Mouse (Mus musculus): ENCODE measurements around the gene Ucp2. TPM values are rescaled to one million over a fixed set of nuclear protein-coding genes. Genes with fewer than 3 reads are reported as not detected.
A peak's percentile ranks its signal among the peaks of the same experiment; 100 is the strongest.
"Not testable (repeated sequence)": the region's sequence is repeated elsewhere in the genome, so short reads cannot be mapped to it uniquely, and the experiment has no call there.

Gene Ucp2
- polyA plus RNA-seq, 1 experiment from 2014 or later = 351 TPM

DNA sequence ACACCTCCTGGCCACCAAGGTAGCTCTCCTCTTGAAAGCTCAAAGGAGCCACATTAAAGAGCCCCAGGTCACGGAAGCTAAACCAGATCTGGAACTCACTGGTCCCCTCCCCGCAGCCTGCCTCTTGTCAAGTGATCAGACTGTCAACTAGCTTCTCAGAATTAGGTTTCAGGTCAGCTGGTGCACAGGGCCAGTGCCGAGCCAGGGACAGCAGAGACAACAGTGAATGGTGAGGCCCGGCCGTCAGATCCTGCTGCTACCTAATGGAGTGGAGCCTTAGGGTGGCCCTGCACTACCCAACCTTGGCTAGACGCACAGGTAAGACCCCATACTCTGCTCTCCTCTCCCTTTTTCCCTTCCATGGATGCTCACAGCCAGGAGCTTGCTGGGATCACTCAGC is 20.4 kb upstream of the Ucp2 start, which contains the start of gene Ucp3:
Gene Ucp3 (plus strand): TSS at position 214 of the 400 bp plus-strand sequence.
- Histone ChIP-seq H3K36me3 (ENCODE audit: control insufficient read depth, insufficient read depth, low read length) (peaks cover 4% of the 10 kb centered on the region; the same call in 1 of the 2 replicates), H3K27ac (ENCODE audit: low read length) (no peak within 1 kb of the TSS), H3K4me2 (ENCODE audit: low read depth, low read length) (no peak within 1 kb of the TSS), H3K27me3 (ENCODE audit: control insufficient read depth, insufficient read depth, low read length) (no peaks in the 10 kb centered on the region), H3K9ac (ENCODE audit: low read length) (no peak within 1 kb of the TSS), H3K9me3 (replicated peaks; ENCODE audit: control insufficient read depth, low read length) (no peaks in the 10 kb centered on the region), H3K4me1 (ENCODE audit: control insufficient read depth, insufficient read depth, low read length) (peaks cover 4% of the 10 kb centered on the region), H3K4me3 (replicated peaks; ENCODE audit: low read length) (no peak within 1 kb of the TSS)
- no peak for ATAC-seq (ENCODE audit: insufficient read depth, low FRiP score)
- WGBS = 79% methylated on average over 6 of the region's 6 CpGs

DNA sequence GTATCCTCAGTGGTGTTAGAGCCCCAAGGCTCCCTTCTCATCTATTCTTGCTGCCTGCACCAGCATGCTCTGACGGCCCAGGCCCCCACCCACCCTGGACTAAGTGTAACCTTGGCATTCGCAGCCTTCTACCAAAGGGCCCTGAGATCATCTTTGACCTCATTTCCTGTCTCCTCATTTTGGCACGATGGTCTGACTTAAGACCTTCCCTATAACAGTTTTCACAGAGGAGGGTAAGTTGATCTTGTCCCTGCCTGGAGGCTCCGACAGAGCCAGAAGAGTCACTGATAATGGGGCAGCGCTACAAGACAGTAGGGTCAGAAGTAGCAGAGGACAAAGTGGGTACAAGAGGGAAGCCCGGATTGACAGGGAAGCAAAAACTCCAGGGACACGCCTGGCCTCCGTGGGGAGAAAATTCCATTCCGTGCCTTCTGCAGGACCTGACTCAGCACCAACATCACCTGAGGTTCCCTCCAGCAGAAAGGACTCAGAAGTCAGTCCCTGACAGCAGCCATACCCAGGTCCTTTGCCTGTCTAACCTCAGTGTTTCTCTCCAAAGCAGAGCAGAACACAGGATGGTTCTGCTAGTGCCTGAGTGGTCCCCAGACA is 19.2 kb upstream of the Ucp2 start:
- ATAC-seq (ENCODE audit: insufficient read depth, low FRiP score) = no peak
- H3K9me3 ChIP-seq (replicated peaks; ENCODE audit: control insufficient read depth, low read length) = no peaks in the 10 kb centered on the region
- WGBS = 78% methylated on average over 9 of the region's 9 CpGs
- H3K9ac ChIP-seq (ENCODE audit: low read length) = no peak overlapping the region
- peaks cover 4% of the 10 kb centered on the region; the same call in 1 of the 2 replicates for H3K36me3 ChIP-seq (ENCODE audit: control insufficient read depth, insufficient read depth, low read length)
- H3K4me1 ChIP-seq (ENCODE audit: control insufficient read depth, insufficient read depth, low read length) = peaks cover 4% of the 10 kb centered on the region
- no peak overlapping the region for H3K4me3 ChIP-seq (replicated peaks; ENCODE audit: low read length)
- no peak overlapping the region for H3K27ac ChIP-seq (ENCODE audit: low read length)
- no peak overlapping the region for H3K4me2 ChIP-seq (ENCODE audit: low read depth, low read length)
- no peaks in the 10 kb centered on the region for H3K27me3 ChIP-seq (ENCODE audit: control insufficient read depth, insufficient read depth, low read length)

DNA sequence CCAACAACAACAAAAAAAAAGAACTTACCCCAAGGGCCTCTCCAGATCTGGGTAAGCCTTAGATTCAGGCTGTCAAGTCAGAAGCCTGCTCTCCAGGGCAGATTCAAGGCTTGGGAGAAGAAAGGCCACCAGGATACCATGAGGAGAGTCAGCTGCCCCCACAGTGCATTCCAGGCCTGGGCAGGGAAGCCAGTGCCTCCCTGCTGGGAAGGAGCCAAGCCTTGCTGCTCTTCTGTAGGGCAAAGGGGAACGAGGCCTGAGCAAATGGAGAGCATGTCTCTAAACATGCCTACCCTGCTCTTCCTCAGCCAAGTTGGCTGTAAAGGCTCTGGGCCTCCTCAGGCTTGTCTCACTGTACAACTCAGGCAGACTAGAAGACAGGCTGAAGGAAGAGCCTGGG is 18.5 kb upstream of the Ucp2 start:
- H3K4me3 ChIP-seq (replicated peaks; ENCODE audit: low read length) = no peak overlapping the region
- H3K9me3 ChIP-seq (replicated peaks; ENCODE audit: control insufficient read depth, low read length) = no peaks in the 10 kb centered on the region
- peak overlapping the region; percentile 30; the same call in 1 of the 2 replicates for H3K27ac ChIP-seq (ENCODE audit: low read length)
- no peak overlapping the region for H3K4me2 ChIP-seq (ENCODE audit: low read depth, low read length)
- no peaks in the 10 kb centered on the region for H3K27me3 ChIP-seq (ENCODE audit: control insufficient read depth, insufficient read depth, low read length)
- H3K36me3 ChIP-seq (ENCODE audit: control insufficient read depth, insufficient read depth, low read length) = peaks cover under 1% of the 10 kb centered on the region; the same call in 1 of the 2 replicates
- peak; percentile 66; the same call in 1 of the 2 replicates for ATAC-seq (ENCODE audit: insufficient read depth, low FRiP score)
- WGBS = 45% methylated on average over 1 of the region's 1 CpGs
- peaks cover 9% of the 10 kb centered on the region for H3K4me1 ChIP-seq (ENCODE audit: control insufficient read depth, insufficient read depth, low read length)
- no peak overlapping the region for H3K9ac ChIP-seq (ENCODE audit: low read length)

DNA sequence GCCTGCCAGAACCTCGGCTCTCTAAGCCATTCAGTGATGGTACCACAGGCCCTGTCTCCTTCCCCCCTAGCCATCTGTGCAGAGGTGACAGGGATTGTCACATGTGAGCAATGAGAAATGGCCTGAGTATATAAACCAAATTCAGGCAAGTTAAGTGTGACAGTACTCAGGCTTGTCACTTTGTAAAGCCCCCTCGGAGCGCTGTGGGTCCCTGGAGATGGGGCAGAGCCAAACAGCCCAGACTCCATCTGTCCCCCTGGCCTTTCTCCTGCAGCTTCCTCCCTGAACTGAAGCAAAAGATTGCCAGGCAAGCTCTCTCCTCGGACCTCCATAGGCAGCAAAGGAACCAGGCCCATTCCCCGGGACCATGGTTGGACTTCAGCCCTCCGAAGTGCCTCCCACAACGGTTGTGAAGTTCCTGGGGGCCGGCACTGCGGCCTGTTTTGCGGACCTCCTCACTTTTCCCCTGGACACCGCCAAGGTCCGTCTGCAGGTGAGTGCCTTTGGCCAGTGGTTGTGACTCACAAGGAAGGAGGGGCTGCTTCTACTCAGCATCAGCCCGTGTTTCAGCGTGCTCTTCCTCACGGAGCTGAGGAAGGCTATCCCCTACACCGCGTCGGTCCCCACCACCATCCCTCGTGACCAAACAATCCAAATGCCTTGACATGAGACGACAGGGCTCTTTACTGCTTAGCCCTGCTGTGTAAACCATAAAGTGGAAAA is 13.9 kb upstream of the Ucp2 start:
- Histone ChIP-seq H3K4me2 (ENCODE audit: low read depth, low read length) (no peak overlapping the region), H3K27ac (ENCODE audit: low read length) (0 out of 2 replicates have a peak overlapping the region, but pooled peaks have one; percentile 4), H3K9ac (ENCODE audit: low read length) (no peak overlapping the region), H3K4me1 (ENCODE audit: control insufficient read depth, insufficient read depth, low read length) (peaks cover 9% of the 10 kb centered on the region), H3K9me3 (replicated peaks; ENCODE audit: control insufficient read depth, low read length) (no peaks in the 10 kb centered on the region), H3K4me3 (replicated peaks; ENCODE audit: low read length) (no peak overlapping the region), H3K27me3 (ENCODE audit: control insufficient read depth, insufficient read depth, low read length) (no peaks in the 10 kb centered on the region), H3K36me3 (ENCODE audit: control insufficient read depth, insufficient read depth, low read length) (no peaks in the 10 kb centered on the region)
- 73% methylated on average over 20 of the region's 20 CpGs for WGBS
- no peak; the same call in 1 of the 2 replicates for ATAC-seq (ENCODE audit: insufficient read depth, low FRiP score)

DNA sequence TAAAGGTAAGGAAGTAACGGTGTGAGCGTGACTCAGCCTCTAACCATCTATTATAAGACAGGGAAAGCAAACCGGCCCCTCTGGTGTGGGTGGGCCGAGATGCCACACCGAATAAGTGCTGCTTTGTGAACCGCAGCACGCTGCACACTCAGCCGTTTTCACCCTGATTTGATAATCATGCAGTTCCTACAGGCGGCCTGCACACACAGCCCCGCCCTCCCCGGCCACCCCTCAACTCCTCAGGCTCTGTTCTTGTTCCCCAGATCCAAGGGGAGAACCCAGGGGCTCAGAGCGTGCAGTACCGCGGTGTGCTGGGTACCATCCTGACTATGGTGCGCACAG is 13.3 kb upstream of the Ucp2 start:
- Histone ChIP-seq H3K9ac (ENCODE audit: low read length) (no peak overlapping the region), H3K4me2 (ENCODE audit: low read depth, low read length) (no peak overlapping the region), H3K4me1 (ENCODE audit: control insufficient read depth, insufficient read depth, low read length) (peaks cover 7% of the 10 kb centered on the region), H3K27ac (ENCODE audit: low read length) (0 out of 2 replicates have a peak overlapping the region, but pooled peaks have one; percentile 4), H3K36me3 (ENCODE audit: control insufficient read depth, insufficient read depth, low read length) (no peaks in the 10 kb centered on the region), H3K27me3 (ENCODE audit: control insufficient read depth, insufficient read depth, low read length) (no peaks in the 10 kb centered on the region), H3K4me3 (replicated peaks; ENCODE audit: low read length) (no peak overlapping the region), H3K9me3 (replicated peaks; ENCODE audit: control insufficient read depth, low read length) (no peaks in the 10 kb centered on the region)
- WGBS = 62% methylated on average over 15 of the region's 15 CpGs
- ATAC-seq (ENCODE audit: insufficient read depth, low FRiP score) = peak; percentile 57

DNA sequence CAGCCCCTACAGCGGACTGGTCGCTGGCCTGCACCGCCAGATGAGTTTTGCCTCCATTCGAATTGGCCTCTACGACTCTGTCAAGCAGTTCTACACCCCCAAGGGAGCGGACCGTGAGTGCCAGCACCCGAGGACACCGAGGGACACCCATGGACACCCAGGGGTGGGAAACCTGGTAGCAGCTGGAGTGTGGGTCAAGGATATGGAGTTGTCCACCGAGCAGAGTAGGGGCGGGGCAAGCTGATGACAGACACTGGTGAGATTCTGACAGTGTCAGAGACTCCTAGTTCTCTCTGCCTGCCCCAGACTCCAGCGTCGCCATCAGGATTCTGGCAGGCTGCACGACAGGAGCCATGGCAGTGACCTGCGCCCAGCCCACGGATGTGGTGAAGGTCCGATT is 13.0 kb upstream of the Ucp2 start:
- H3K27ac ChIP-seq (ENCODE audit: low read length) = no peak overlapping the region
- peaks cover 4% of the 10 kb centered on the region; the same call in 1 of the 2 replicates for H3K4me1 ChIP-seq (ENCODE audit: control insufficient read depth, insufficient read depth, low read length)
- H3K9me3 ChIP-seq (replicated peaks; ENCODE audit: control insufficient read depth, low read length) = no peaks in the 10 kb centered on the region
- H3K4me2 ChIP-seq (ENCODE audit: low read depth, low read length) = no peak overlapping the region
- no peaks in the 10 kb centered on the region for H3K27me3 ChIP-seq (ENCODE audit: control insufficient read depth, insufficient read depth, low read length)
- peak; percentile 38; the same call in 1 of the 2 replicates for ATAC-seq (ENCODE audit: insufficient read depth, low FRiP score)
- WGBS = 82% methylated on average over 17 of the region's 17 CpGs
- no peak overlapping the region; the same call in 1 of the 2 replicates for H3K9ac ChIP-seq (ENCODE audit: low read length)
- H3K4me3 ChIP-seq (replicated peaks; ENCODE audit: low read length) = no peak overlapping the region
- no peaks in the 10 kb centered on the region for H3K36me3 ChIP-seq (ENCODE audit: control insufficient read depth, insufficient read depth, low read length)

DNA sequence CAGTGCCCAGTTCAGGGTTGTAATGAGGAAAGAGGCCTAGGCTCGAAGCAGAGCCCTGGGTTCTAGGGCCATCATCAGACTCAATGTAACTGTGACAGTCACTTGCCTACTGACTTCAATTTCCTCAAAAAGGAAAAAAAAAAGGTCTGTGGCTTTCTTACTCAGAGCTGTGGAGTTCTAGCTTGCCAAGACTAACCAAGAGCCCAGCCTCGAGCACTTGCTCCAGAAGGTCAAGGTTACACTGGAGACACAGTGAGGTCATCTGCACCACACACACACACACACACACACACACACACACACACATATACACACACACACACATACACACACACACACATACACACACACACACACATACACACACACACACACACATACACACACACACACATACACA is 11.1 kb upstream of the Ucp2 start:
- WGBS = 68% methylated on average over 2 of the region's 2 CpGs
- not testable (repeated sequence) for H3K4me3 ChIP-seq (replicated peaks; ENCODE audit: low read length)

DNA sequence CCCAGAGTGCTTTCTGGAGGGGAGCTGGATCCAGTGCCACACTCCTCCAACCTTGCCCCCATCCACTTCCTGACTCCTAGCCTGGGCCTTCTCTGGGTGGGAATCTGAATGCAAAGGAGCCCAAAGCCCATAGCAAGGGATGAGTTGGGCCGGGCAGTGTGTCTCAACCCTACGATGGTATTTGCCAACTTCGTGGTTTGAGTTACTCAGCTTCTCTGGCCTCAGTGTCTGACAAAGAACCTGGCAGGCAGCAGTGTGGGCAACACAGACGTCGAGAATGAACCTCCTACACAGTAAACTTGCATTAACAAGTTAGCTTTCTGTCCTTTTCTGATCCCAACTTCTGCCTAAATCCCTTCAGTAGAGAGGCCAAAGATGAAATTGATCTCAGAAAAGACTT is 8.6 kb upstream of the Ucp2 start:
- Histone ChIP-seq H3K4me3 (replicated peaks; ENCODE audit: low read length) (no peak overlapping the region), H3K27ac (ENCODE audit: low read length) (no peak overlapping the region), H3K36me3 (ENCODE audit: control insufficient read depth, insufficient read depth, low read length) (no peaks in the 10 kb centered on the region), H3K4me2 (ENCODE audit: low read depth, low read length) (no peak overlapping the region), H3K27me3 (ENCODE audit: control insufficient read depth, insufficient read depth, low read length) (no peaks in the 10 kb centered on the region), H3K9ac (ENCODE audit: low read length) (no peak overlapping the region), H3K4me1 (ENCODE audit: control insufficient read depth, insufficient read depth, low read length) (peaks cover 7% of the 10 kb centered on the region), H3K9me3 (replicated peaks; ENCODE audit: control insufficient read depth, low read length) (no peaks in the 10 kb centered on the region)
- 70% methylated on average over 5 of the region's 5 CpGs for WGBS
- no peak for ATAC-seq (ENCODE audit: insufficient read depth, low FRiP score)

More for the DNA sequence above, 11.1 kb upstream of the Ucp2 start:
- not testable (repeated sequence) for H3K4me2 ChIP-seq (ENCODE audit: low read depth, low read length); H3K9me3 ChIP-seq (replicated peaks; ENCODE audit: control insufficient read depth, low read length); H3K27me3 ChIP-seq (ENCODE audit: control insufficient read depth, insufficient read depth, low read length); H3K9ac ChIP-seq (ENCODE audit: low read length); H3K36me3 ChIP-seq (ENCODE audit: control insufficient read depth, insufficient read depth, low read length); H3K4me1 ChIP-seq (ENCODE audit: control insufficient read depth, insufficient read depth, low read length); ATAC-seq (ENCODE audit: insufficient read depth, low FRiP score); H3K27ac ChIP-seq (ENCODE audit: low read length)

DNA sequence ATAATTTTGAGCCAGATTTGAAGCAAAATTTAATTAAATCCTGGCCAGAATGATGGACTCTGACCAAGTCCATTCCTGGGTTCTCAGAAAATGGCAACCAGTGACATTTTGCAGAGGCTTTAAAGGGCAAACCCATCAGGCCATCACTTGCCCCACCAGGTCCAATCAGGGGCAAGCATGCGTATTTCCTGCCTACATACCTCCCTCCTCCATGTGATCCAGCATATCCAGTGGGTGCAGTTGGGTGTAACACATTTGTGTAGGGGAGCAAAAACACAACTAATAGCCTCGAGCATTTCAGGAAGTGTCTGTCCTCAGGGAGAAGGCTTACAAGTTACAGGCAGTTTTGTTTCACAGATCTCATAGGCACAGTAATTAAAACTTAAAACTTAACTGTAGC is 5.8 kb upstream of the Ucp2 start:
- Histone ChIP-seq H3K9ac (ENCODE audit: low read length) (no peak overlapping the region), H3K27me3 (ENCODE audit: control insufficient read depth, insufficient read depth, low read length) (no peaks in the 10 kb centered on the region), H3K27ac (ENCODE audit: low read length) (no peak overlapping the region), H3K36me3 (ENCODE audit: control insufficient read depth, insufficient read depth, low read length) (no peaks in the 10 kb centered on the region), H3K9me3 (replicated peaks; ENCODE audit: control insufficient read depth, low read length) (no peaks in the 10 kb centered on the region), H3K4me3 (replicated peaks; ENCODE audit: low read length) (no peak overlapping the region), H3K4me1 (ENCODE audit: control insufficient read depth, insufficient read depth, low read length) (peaks cover 6% of the 10 kb centered on the region), H3K4me2 (ENCODE audit: low read depth, low read length) (no peak overlapping the region)
- ATAC-seq (ENCODE audit: insufficient read depth, low FRiP score) = no peak
- 67% methylated on average over 2 of the region's 2 CpGs for WGBS

Data from stomach, embryonic 16.5 days (tissue).